Mouse (Mus musculus) heart, adult 11 months (tissue): ENCODE measurements around the gene Bach1.

Experiments used
- DNase-seq: peaks from one replicate; pipeline ENCODE4 v3.0.0; 2022

The Bach1 gene

DNA sequence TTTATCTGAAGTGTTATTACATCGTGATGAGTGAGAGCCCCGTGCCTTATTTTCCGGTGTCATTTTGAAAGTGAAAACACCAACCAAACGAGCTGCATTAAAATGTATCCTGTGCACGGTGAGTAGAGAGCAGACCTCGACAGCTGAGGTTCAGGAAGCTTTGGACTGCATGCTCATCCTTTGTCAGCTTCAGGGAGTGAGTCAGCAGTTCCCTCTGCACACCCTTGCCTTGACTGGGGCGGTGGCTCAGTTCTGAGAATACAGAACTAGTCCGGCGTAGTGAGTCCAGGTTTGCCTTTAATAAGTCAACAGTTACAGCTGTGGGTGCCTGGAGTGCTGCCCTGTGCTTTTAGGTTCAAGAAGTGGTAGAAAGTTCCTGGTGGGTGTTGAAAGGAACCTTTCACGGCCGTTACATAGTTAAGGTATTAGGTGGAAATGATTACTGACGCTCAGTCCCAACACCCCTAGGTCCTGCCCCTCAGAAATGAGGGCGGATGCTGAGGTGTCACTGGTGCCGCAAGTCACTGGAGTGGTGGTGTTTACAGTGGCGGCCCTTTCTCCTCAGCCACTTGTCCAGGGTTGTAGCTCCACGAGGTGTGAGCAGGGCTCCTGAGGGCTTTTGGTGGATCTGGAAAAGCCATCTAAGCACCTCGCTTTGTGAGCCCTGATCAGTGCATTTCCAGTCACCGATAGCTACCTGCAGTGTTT lies 14.4 kb downstream of the Bach1 start:
- peak; percentile 94 for DNase-seq

DNA sequence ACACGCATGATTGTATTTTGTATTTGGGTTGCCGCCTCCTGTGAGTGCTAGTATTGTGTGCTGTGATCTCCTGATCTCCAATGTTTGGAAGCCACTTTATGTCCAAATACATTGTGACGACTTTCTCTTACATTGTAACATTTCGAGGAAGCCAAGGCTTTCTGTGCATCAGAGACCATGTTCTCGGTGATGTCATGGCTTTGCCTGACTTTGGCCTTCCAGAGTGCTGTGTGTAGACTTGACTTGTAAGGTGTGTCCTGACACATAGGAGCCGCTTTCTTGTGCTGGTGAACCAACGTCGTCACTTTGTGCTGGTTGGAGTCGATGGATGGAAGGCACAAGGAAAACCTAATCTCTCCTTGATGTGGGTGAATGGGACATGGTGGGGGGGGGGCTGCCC lies 15.8 kb downstream of the Bach1 start:
- DNase-seq = no peak

DNA sequence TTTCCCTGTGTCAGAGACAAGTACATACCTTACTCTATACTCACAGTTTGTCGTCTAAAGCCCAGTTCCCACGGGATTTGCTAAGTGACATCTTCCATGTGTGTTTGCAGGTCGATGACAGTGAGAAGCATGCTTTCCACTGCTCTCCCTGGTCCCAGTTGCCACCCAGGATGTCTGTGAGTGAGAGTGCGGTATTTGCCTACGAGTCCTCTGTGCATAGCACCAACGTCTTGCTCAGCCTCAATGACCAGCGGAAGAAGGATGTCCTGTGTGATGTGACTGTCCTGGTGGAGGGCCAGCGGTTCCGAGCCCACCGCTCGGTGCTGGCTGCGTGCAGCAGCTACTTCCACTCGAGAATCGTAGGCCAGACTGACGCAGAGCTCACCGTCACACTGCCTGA lies 16.5 kb downstream of the Bach1 start:
- DNase-seq = peak; percentile 90

DNA sequence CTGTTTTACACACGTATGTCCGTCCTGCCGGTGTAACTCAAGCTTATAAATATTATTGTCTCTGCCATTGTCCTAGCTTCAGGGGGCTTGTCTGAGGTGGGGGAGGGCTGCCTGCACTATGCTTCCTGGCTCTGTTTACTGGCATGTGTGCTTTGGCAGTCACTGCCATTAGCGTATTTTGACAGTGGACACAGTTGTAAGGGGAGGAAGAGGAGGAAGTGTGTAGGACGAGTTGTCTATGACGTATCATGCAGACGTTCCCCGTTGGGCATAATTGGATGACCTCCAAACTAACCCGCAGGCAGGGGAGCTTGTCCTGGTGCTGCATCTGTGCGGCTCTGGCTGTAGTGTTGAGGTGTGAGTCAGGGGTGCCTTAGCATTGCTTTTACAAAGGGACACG lies 17.5 kb downstream of the Bach1 start:
- DNase-seq = peak; percentile 94

GRCm38 (mm10) chr16:87717046-87717660 lies 18.4 kb downstream of the Bach1 start:
- peak; percentile 87 for DNase-seq

DNA sequence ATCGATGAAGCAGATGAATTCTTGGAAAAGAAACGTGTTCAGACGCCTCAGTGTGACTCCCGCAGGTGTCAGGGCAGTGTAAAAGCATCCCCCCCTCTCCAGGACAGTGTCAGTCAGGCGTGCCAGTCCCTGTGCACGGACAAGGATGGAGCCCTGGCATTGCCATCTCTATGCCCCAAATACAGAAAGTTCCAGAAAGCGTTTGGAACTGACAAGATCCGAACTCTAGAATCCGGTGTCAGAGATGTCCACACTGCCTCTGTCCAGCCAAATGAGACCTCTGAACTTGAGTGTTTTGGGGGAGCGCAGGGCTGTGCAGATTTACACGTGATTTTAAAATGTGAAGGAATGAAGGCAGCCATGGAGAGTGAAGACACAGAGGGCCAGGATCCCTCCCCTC lies 20.3 kb downstream of the Bach1 start:
- DNase-seq = peak; percentile 84

- DNase-seq = peak; percentile 94
Measured at GRCm38 (mm10) chr16:87719688-87720283, 21.0 kb downstream of the Bach1 start.

DNA sequence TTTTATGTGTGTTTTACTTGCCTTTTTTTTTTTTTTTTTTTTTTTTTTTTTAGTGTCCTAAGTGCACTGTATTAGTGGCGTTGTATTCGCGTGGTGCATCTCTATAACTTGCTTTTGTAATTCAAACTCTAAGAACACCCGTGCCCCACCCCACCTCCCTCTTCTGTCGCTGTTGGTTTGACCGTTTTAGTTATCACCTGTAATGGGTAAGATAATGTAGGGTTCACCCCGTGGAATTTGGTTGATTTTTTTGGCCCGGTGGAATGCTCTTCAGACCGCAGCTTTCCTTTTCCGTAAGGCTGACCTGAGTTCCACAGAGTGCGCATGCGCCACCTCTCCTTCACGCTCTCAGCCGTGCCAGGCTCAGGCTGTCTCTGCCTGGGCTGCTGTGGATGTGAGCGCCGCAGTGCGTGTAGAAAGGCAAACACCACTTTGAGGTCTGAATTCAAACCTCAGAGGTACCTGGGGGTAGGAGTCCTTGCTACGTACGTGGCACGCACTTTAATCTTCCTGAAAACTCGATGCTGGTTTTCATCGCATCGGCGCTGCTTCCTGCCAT lies 22.2 kb downstream of the Bach1 start:
- DNase-seq = peak; percentile 36

GRCm38 (mm10) chr16:87722857-87723256 lies 24.1 kb downstream of the Bach1 start:
- peak; percentile 76 for DNase-seq

DNA sequence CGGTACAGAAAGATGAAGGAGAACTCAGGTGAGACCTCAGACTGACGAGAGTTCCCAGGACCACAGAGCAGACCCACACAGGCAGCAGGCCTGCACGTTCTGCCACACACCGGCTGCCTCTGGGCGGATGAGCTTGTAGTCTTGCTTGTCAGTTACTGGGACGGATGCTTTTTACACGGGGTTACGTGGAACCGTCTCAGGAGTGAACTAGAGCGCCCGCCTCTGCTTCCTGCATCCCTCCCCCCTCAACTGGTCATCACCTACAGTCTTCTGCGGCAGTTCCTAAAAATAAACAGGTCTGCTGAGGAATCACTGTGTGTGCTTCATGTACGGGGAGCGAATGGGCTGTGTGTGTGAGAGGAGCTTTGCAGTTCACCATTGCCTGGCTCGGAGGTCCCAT lies 24.7 kb downstream of the Bach1 start:
- DNase-seq = peak; percentile 80

DNA sequence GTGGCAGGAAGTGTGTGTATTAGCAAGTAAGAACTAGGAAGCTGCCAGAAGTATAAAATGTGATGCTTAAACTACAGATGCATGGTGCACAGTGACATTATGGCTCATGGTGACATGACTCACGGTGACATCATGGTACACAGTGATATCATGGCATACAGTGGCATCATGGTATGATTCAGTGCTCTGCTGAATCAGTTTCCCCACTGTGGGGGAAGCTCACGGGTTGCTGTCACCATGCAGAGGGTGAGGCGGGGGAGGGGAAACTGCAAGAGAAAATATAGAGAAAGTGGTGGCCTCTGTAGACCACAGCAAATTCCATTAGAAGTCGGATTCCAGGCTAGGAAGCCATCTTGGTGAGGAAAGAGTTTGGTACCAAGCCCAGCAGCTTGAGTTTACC lies 26.1 kb downstream of the Bach1 start:
- no peak for DNase-seq

- peak; percentile 88 for DNase-seq
Measured at GRCm38 (mm10) chr16:87725241-87725640, 26.5 kb downstream of the Bach1 start.

GRCm38 (mm10) chr16:87725963-87726362 lies 27.2 kb downstream of the Bach1 start:
- DNase-seq = peak; percentile 86

GRCm38 (mm10) chr16:87726369-87726768 lies 27.6 kb downstream of the Bach1 start:
- DNase-seq = peak; percentile 89

DNA sequence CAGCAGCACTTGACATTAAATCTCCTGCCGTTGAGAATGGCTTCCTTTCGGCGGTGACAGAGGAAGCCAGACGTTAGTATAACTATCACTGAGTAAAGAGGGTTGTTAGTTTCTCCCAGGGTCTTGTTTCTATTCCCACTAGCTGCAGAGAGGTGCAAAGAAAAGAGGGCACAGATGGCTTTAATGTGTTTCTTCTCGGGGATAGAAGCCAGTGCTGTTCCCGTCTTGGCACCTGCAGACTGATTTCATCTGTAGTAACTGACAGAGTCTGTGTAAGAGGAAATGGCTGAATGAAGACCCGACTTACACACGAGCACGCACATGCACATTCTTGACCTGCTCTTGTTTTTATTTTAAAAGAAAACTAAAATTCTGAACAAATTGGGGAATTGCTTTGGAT lies 28.5 kb downstream of the Bach1 start:
- DNase-seq = peak; percentile 18

- DNase-seq = peak; percentile 70
Measured at GRCm38 (mm10) chr16:87727918-87728317, 29.2 kb downstream of the Bach1 start.

DNA sequence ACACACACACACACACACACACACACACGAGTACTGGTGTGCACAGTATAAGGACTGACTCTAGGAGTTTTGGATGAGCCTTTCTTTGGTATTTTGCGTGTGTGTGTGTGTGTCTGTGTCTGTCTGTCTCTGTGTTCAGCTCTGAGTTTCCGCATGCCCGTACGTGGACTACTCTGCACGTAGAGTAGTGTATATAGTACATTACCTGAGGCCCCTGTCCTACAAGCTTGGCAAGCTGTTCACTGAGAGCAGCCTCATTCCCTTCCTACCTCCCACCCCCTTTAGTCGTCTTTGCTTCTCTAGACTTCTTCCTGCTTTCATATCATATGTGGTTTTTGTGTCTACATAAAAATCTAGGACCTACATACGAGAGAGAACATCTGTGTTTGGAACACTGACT lies 30.0 kb downstream of the Bach1 start:
- peak; percentile 44 for DNase-seq

GRCm38 (mm10) chr16:87729469-87729868 lies 30.7 kb downstream of the Bach1 start:
- DNase-seq = peak; percentile 80

- DNase-seq = no peak
Measured at GRCm38 (mm10) chr16:87734868-87735381, 36.2 kb downstream of the Bach1 start.

- DNase-seq = peak; percentile 87
Measured at GRCm38 (mm10) chr16:87736106-87736505, 37.4 kb downstream of the Bach1 start.

DNA sequence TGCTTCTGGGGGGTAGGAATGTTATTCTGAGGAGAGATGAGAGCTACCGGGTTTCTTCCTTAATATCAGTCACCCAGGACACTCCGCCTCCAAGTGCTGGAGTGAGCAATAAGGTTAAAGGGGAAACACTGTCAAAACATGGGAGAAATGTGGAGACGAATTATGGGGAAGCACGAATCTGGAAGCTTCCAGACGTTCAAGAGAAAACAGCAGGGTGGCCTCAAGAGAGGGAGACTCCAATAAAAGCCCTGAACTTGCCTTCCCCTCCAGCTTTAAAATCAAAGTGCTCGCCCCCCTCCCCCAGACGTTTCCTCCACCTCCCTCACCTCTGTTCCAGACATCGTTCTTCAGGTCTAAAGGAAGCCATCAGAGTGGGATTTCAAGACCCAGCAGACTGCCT lies 38.6 kb downstream of the Bach1 start:
- peak; percentile 68 for DNase-seq

DNA sequence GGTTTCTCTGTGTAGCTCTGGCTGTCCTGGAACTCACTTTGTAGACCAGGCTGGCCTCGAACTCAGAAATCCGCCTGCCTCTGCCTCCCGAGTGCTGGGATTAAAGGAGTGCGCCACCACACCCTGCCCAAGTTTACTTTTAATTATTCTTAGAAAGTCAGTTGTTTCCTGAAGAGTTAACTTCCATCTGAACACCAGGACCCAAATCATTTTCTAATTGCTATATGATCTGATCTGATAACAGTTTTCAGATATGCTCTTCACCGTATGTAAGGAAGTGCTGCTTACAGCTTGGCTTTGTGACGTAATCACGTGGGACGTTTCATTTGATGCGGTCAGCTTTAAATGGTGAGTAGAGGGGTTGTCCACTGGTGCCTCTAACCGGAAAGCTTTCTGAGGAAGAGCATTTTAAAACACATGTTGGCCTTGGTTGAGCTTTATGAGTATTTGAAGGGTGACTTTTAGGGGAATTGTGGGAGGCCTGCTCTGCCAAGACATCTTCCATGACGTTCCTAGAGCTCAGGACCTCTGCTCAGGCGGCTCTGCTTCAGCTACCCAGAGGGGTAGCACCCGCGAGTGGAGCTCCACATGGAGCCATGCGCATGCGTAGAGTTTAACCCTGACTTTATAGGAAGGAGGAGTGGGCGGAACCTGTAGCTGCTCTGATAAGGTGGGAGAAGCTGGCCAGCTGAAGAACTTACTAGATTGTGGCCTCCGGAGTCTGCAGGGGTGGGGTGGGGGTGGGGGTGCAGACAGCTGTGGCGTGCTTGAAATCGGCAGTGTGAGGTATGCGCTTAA lies 39.3 kb downstream of the Bach1 start:
- peak; percentile 93 for DNase-seq
